Mouse (Mus musculus): ENCODE measurements around the gene Cfap300. TPM values are rescaled to one million over a fixed set of nuclear protein-coding genes. Genes with fewer than 3 reads are reported as not detected.
A peak's percentile ranks its signal among the peaks of the same experiment; 100 is the strongest.

Gene Cfap300
- total and polyA plus RNA-seq, 3 experiments = 0.55 to 0.76 (median 0.70) TPM

- H3K4me3 ChIP-seq = no peak overlapping the region
Measured at GRCm38 (mm10) chr9:8017253-8017913, 25.2 kb downstream of the Cfap300 start.

GRCm38 (mm10) chr9:8004370-8004991 is 38.1 kb downstream of the Cfap300 start, which contains the start of gene Yap1:
Gene Yap1, minus strand, starts transcription at chr9:8004596.
- Histone ChIP-seq H3K36me3 (ENCODE audit: control insufficient read depth, insufficient read depth, low read length) (peaks cover 20% of the 10 kb centered on the region), H3K4me3 (peak within 1 kb of the TSS; percentile 90), H3K27ac (peak within 1 kb of the TSS; percentile 83), H3K27me3 (ENCODE audit: control insufficient read depth, insufficient read depth, low read length) (no peaks in the 10 kb centered on the region), H3K9ac (ENCODE audit: low read depth, low read length) (peak within 1 kb of the TSS; percentile 94), H3K4me1 (ENCODE audit: control insufficient read depth, insufficient read depth, low read length) (peaks cover 2% of the 10 kb centered on the region), H3K79me2 (replicated peaks; ENCODE audit: control insufficient read depth, insufficient read depth, low read length) (no peaks in the 10 kb centered on the region; the same call in 1 of the 2 replicates)
- TF ChIP-seq EP300 (IDR thresholded peaks at IDR 0.05; ENCODE audit: insufficient read depth, low read depth, low read length) = no peak
- peak; percentile 67 for TF ChIP-seq POLR2A (IDR thresholded peaks at IDR 0.05; ENCODE audit: insufficient read depth, low read depth, low read length)
- peak; percentile 93 to 95 for DNase-seq
- intact Hi-C loops (cut with DNase I) = loop anchor here (5.0 to 10.0 kb wide), 7 partner anchors 38 to 240 kb away; partner anchors contain the start of genes Birc2, Cep126, Cfap300 and Tmem123
- WGBS = 2% methylated on average over 78 of the region's 79 CpGs

More at GRCm38 (mm10) chr9:8017253-8017913, 25.2 kb downstream of the Cfap300 start:
- no peaks in the 10 kb centered on the region for H3K36me3 ChIP-seq (ENCODE audit: control insufficient read depth, insufficient read depth, low read length)
- H3K27me3 ChIP-seq (ENCODE audit: control insufficient read depth, insufficient read depth, low read length) = no peaks in the 10 kb centered on the region
- H3K4me1 ChIP-seq (ENCODE audit: control insufficient read depth, insufficient read depth, low read length) = no peaks in the 10 kb centered on the region
- intact Hi-C loops (cut with DNase I) = no loop called here
- H3K27ac ChIP-seq = no peak overlapping the region
- 50% methylated on average over 20 of the region's 20 CpGs for WGBS
- peak; percentile 21 to 58 for DNase-seq
- TF ChIP-seq EP300 (IDR thresholded peaks at IDR 0.05; ENCODE audit: insufficient read depth, low read depth, low read length) = no peak
- no peak for TF ChIP-seq POLR2A (IDR thresholded peaks at IDR 0.05; ENCODE audit: insufficient read depth, low read depth, low read length)
- TF ChIP-seq CTCF (IDR thresholded peaks at IDR 0.05) = no peak
- H3K9ac ChIP-seq (ENCODE audit: low read depth, low read length) = no peak overlapping the region
- H3K79me2 ChIP-seq (replicated peaks; ENCODE audit: control insufficient read depth, insufficient read depth, low read length) = no peaks in the 10 kb centered on the region

DNA sequence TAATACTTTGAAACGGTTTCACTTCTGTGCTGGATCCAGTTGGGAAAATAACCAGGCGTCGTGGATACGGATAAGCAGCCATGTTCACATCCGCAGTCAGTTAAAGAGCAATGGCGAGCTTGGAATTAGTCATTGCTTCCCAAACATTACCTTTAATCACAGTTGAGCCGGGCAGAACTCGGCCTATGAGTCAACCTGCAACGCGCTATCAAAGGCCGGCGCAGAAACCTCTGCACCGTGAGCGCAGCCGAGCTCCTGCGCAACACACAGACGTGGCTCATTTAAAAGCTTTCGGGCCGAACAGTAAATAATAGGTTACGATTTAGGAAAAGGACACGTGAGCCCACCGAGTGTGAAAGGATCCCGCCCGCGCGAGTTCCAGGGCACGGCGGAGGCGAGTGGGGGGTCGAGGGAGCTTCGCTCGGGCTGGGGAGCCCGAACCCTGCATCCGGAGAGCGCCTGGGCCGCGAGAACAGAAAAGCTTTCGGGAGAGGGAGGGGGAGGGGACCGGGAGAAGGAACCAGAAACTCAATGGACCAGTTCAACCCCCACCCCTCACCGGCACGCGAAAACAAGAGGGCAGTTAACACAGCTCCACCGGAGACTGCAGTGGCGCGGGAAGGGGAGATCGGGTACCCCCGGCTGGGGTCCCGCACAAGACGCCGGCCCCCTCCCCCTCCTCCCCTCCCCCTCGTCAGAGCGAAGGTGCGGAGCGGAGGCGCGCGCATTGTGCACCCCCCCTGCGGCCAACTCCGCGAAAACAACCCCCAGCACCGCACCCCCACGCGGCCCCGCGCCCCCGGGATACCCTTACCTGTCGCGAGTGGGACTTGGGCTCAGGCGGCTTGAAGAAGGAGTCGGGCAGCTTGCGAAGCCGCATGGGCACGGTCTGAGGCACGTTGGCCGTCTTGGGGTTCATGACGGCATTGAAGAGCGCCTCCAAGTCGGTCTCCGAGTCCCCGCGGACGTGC is 39.0 kb downstream of the Cfap300 start:
- Histone ChIP-seq H3K4me3 (peak overlapping the region; percentile 90), H3K27ac (peak overlapping the region; percentile 83), H3K36me3 (ENCODE audit: control insufficient read depth, insufficient read depth, low read length) (peaks cover 26% of the 10 kb centered on the region), H3K79me2 (replicated peaks; ENCODE audit: control insufficient read depth, insufficient read depth, low read length) (no peaks in the 10 kb centered on the region; the same call in 1 of the 2 replicates), H3K9ac (ENCODE audit: low read depth, low read length) (peak overlapping the region; percentile 92), H3K27me3 (ENCODE audit: control insufficient read depth, insufficient read depth, low read length) (no peaks in the 10 kb centered on the region), H3K4me1 (ENCODE audit: control insufficient read depth, insufficient read depth, low read length) (peaks cover 4% of the 10 kb centered on the region)
- TF ChIP-seq EP300 (IDR thresholded peaks at IDR 0.05; ENCODE audit: insufficient read depth, low read depth, low read length) = no peak
- 0 out of 2 replicates have a peak, but pooled peaks have one; percentile 25 for TF ChIP-seq POLR2A (IDR thresholded peaks at IDR 0.05; ENCODE audit: insufficient read depth, low read depth, low read length)
- whole genome bisulfite sequencing = under 1% methylated on average over 73 of the region's 82 CpGs
- peak; percentile 73 to 75 for DNase-seq
- intact Hi-C loops (cut with DNase I) = loop anchor here (5.0 to 10.0 kb wide), 7 partner anchors 39 to 239 kb away; partner anchors contain the start of genes Birc2, Cep126, Cfap300 and Tmem123

DNA sequence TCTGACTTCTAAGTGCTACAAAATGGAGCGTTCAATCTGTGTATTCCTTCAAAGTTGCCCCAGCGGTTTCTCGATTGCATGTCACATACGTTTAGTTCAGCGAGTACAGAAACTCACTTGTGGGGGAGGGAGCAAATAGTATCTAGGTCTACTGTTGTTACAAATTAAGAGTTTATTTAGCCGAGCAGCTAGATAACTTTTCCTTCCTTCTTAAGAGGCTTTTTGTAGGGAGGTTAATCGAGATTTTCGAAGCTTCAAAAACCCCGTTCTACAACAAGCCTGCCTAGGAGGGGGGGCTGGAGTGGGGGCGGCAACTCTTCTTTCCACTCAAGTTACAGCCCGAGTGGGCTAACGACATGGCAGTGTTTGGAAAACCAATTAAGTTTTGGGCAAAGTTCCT is 39.8 kb downstream of the Cfap300 start:
- H3K4me1 ChIP-seq (ENCODE audit: control insufficient read depth, insufficient read depth, low read length) = peaks cover 4% of the 10 kb centered on the region
- no peaks in the 10 kb centered on the region; the same call in none of the 2 replicates for H3K79me2 ChIP-seq (replicated peaks; ENCODE audit: control insufficient read depth, insufficient read depth, low read length)
- no peaks in the 10 kb centered on the region for H3K27me3 ChIP-seq (ENCODE audit: control insufficient read depth, insufficient read depth, low read length)
- TF ChIP-seq POLR2A (IDR thresholded peaks at IDR 0.05; ENCODE audit: insufficient read depth, low read depth, low read length) (no peak), EP300 (IDR thresholded peaks at IDR 0.05; ENCODE audit: insufficient read depth, low read depth, low read length) (no peak), CTCF (IDR thresholded peaks at IDR 0.05) (no peak)
- intact Hi-C loops (cut with DNase I) = loop anchor here (5.0 to 10.0 kb wide), 7 partner anchors 39 to 238 kb away; partner anchors contain the start of genes Birc2, Cep126, Cfap300 and Tmem123
- H3K27ac ChIP-seq = peak overlapping the region; percentile 83
- peaks cover 34% of the 10 kb centered on the region for H3K36me3 ChIP-seq (ENCODE audit: control insufficient read depth, insufficient read depth, low read length)
- WGBS = 3% methylated on average over 12 of the region's 12 CpGs
- H3K4me3 ChIP-seq = peak overlapping the region; percentile 90
- peak in 1 of 2 experiments; percentile 34 for DNase-seq
- peak overlapping the region; percentile 92 for H3K9ac ChIP-seq (ENCODE audit: low read depth, low read length)

DNA sequence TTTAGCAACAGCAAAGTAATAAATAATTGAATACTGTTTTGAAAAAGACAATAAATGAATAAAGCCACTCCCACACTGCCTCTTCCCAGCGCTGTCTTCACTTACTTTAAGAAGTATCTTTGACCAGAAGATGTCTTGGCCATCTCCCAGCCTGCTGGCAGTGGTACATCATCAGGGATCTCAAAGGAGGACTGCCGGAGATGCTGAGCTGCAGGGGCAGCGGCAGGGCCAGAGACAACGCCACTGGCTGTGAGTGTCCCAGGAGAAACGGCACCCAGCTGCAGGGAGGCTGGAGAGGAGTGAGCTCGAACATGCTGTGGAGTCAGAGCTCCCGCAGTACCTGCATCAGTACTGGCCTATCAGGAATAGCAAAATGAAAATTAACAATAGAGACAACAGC is 41.3 kb downstream of the Cfap300 start:
- TF ChIP-seq EP300 (IDR thresholded peaks at IDR 0.05; ENCODE audit: insufficient read depth, low read depth, low read length) (no peak), CTCF (IDR thresholded peaks at IDR 0.05) (no peak), POLR2A (IDR thresholded peaks at IDR 0.05; ENCODE audit: insufficient read depth, low read depth, low read length) (no peak)
- intact Hi-C loops (cut with DNase I) = loop anchor here (5.0 to 10.0 kb wide), 7 partner anchors 39 to 237 kb away; partner anchors contain the start of genes Birc2, Cep126, Cfap300 and Tmem123
- no peak overlapping the region for H3K9ac ChIP-seq (ENCODE audit: low read depth, low read length)
- H3K36me3 ChIP-seq (ENCODE audit: control insufficient read depth, insufficient read depth, low read length) = peaks cover 34% of the 10 kb centered on the region
- H3K79me2 ChIP-seq (replicated peaks; ENCODE audit: control insufficient read depth, insufficient read depth, low read length) = no peaks in the 10 kb centered on the region; the same call in none of the 2 replicates
- H3K4me3 ChIP-seq = no peak overlapping the region; the same call in 1 of the 2 replicates
- H3K27me3 ChIP-seq (ENCODE audit: control insufficient read depth, insufficient read depth, low read length) = no peaks in the 10 kb centered on the region
- peak; percentile 15 to 34 for DNase-seq
- WGBS = 53% methylated on average over 7 of the region's 7 CpGs
- H3K4me1 ChIP-seq (ENCODE audit: control insufficient read depth, insufficient read depth, low read length) = peaks cover 4% of the 10 kb centered on the region
- H3K27ac ChIP-seq = no peak overlapping the region
